Mouse (Mus musculus) heart, adult 9 months (tissue): ENCODE measurements around the gene Shld1.

ENCODE experiments used
- DNase-seq, 2 experiments: peaks; one replicate each; pipeline ENCODE4 v3.0.0; 2022; ENCODE audit warnings: low spot score in 2 of 2

The Shld1 gene

GRCm38 (mm10) chr2:132692320-132692719 is 5.6 kb downstream of the Shld1 start:
- peak in 1 of 2 experiments; percentile 41 for DNase-seq

- DNase-seq = no peak
These were observed 7.2 kb downstream of the Shld1 start for GRCm38 (mm10) chr2:132693980-132694379.

GRCm38 (mm10) chr2:132695358-132696093 is 8.8 kb downstream of the Shld1 start:
- DNase-seq = peak; percentile 75 to 80

- peak; percentile 39 to 61 for DNase-seq
These were observed 9.8 kb downstream of the Shld1 start for GRCm38 (mm10) chr2:132696519-132696918.

- no peak for DNase-seq
These were observed 10.5 kb downstream of the Shld1 start for GRCm38 (mm10) chr2:132697256-132697655.

- no peak for DNase-seq
These were observed 11.0 kb downstream of the Shld1 start for GRCm38 (mm10) chr2:132697695-132698094.

- DNase-seq = peak; percentile 41 to 60
These were observed 11.7 kb downstream of the Shld1 start for GRCm38 (mm10) chr2:132698420-132698819.

GRCm38 (mm10) chr2:132700921-132701320 is 14.2 kb downstream of the Shld1 start:
- DNase-seq = no peak

GRCm38 (mm10) chr2:132701451-132701886 is 14.7 kb downstream of the Shld1 start:
- peak in 1 of 2 experiments; percentile 63 for DNase-seq

GRCm38 (mm10) chr2:132705251-132705992 is 18.7 kb downstream of the Shld1 start:
- no peak for DNase-seq

- DNase-seq = no peak
These were observed 19.6 kb downstream of the Shld1 start for GRCm38 (mm10) chr2:132706309-132706708.

GRCm38 (mm10) chr2:132710488-132710887 is 23.8 kb downstream of the Shld1 start:
- DNase-seq = no peak

- no peak for DNase-seq
These were observed 25.3 kb downstream of the Shld1 start for GRCm38 (mm10) chr2:132712061-132712460.

- DNase-seq = no peak
These were observed 27.8 kb downstream of the Shld1 start for GRCm38 (mm10) chr2:132714522-132714921.

- DNase-seq = no peak
These were observed 28.2 kb downstream of the Shld1 start for GRCm38 (mm10) chr2:132714946-132715345.

- DNase-seq = peak; percentile 48 to 49
These were observed 28.8 kb downstream of the Shld1 start for GRCm38 (mm10) chr2:132715421-132716070.

- DNase-seq = peak in 1 of 2 experiments; percentile 34
These were observed 29.4 kb downstream of the Shld1 start for GRCm38 (mm10) chr2:132716154-132716553.

- DNase-seq = no peak
These were observed 30.3 kb downstream of the Shld1 start for GRCm38 (mm10) chr2:132716901-132717536.

GRCm38 (mm10) chr2:132717537-132717912 is 30.8 kb downstream of the Shld1 start:
- DNase-seq = no peak

GRCm38 (mm10) chr2:132720921-132721566 is 34.3 kb downstream of the Shld1 start:
- DNase-seq = peak; percentile 30 to 55

- DNase-seq = no peak
These were observed 35.1 kb downstream of the Shld1 start for GRCm38 (mm10) chr2:132721844-132722243.
